Mouse (Mus musculus) embryo, embryonic 10.5 days (tissue): ENCODE data around the gene Asb5.
"Not testable (repeated sequence)": the region's sequence is repeated elsewhere in the genome, so short reads cannot be mapped to it uniquely, and the experiment has no call there.

Experiments
- DNase-seq: peaks from one replicate; pipeline ENCODE4 v3.0.0-alpha.2; 2015; ENCODE audit warnings: low spot score

The Asb5 gene

GRCm38 (mm10) chr8:54529382-54530296 lies at the start of gene Asb5, which contains the start of gene Spcs3:
Asb5 (plus strand) TSS chr8:54529580.
Spcs3 (minus strand) TSS chr8:54529998.
- peak; percentile 97 for DNase-seq

DNA sequence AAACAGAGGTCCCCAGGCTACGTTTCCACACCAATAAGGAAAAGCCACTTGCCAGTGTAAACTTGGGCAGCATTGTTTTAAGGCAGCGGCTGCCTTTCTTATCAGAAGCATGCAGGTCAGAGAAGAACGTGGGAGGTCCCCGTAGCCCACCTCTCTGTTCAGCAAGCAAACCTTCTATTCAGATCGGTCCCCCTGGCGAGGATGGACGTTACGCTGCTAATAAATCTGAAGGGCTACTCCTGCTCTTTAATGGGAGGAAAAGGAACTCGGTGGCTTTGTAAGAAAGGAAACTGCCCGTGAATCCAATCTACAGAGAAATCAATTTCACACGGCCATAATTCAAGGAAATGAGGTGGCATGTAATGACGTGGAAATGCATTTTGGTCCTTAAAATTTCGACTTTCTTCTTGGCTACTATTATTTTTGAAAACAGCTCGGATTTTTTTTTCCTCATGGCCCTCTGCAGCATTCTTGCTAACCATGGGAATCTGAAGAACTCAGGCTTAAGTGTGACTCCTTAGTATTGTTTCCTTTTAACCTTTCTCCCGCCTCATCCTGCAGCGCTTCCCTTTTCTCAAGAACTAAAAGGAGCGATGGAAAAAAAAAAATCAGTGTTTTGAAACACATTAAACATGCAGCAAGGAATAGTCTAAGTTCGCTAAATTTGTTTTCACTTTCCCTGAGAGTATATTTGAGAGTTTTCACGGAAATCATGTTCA lies 42.7 kb upstream of the Asb5 start:
- DNase-seq = peak; percentile 57

DNA sequence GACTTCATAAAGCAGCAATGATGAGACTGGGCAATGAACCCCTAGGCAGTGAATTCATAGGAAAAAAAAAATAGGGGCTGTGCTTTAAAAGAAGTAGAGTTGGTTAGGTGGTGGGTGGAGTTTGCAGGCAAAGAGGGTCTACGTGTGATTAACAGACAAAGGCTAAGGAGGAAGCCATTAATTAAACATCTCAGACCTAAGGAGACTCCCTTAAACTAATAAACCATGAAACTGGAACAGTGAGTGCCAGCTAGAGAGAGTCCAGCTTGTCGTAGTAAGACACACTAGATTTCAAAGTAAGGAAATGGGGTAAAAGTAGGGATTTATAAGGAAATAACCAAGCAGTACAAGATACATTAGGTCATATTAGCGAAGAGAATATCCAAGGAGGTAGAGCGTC lies 40.9 kb upstream of the Asb5 start:
- no peak for DNase-seq

GRCm38 (mm10) chr8:54491057-54491690 lies 38.2 kb upstream of the Asb5 start:
- DNase-seq = peak; percentile 89

DNA sequence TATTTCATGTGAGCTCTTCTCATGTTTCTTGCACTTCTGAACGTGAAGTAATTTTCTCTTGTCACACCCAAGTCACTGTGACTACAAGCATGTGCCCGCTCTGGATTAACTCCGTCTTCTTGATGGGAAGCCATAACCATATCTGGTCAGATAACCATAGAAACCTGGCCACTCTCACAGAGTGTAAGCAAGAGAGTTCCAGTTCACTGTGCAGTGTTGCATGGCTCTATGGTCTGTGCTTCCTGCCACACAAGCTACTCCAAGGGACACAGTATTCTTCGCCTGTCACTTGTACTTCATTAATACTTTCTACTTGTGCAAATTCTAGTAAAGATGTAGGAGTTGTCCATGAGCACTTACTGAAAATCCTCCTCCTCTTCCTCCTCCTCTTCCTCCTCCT lies 37.4 kb upstream of the Asb5 start:
- no peak for DNase-seq

DNA sequence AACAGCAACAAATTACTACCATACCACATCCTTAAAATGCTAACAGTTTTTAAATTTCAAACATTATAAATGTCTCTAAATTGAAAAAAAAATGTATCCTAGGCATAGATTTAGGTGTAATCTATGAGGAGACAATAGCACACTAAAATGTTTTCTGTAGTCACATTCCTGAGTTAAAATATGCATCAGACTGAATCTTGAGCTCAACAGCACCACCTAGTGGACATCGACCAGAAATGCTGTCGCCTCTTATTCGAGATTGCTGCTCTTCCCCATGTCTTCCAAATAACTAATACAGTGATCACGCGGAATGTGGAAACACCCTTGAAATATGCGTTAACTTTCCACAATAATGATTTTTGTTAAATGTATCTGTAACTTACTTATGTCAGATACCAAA lies 36.3 kb upstream of the Asb5 start:
- peak; percentile 89 for DNase-seq

- no peak for DNase-seq
These were observed 35.5 kb upstream of the Asb5 start for GRCm38 (mm10) chr8:54493915-54494314.

- no peak for DNase-seq
These were observed 26.3 kb upstream of the Asb5 start for GRCm38 (mm10) chr8:54503104-54503503.

DNA sequence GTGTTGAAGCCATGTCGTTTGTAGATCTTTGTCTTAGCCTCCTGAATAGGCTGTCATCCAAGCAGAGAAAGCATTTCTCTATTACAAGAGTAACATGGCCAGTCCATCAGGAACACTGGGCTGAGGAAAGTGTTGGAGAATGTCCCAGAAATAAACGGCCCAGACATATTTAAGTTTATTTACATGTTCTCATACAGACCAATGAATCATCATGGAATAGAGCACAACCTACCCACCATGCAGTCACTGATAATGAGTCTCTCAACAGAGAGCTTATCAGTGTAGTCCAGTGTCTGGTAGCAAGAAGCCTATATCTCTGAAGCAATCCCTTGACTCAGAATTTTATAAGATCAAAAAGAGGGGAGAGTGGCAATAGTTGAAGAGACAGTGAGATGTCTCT lies 24.3 kb upstream of the Asb5 start:
- DNase-seq = no peak

DNA sequence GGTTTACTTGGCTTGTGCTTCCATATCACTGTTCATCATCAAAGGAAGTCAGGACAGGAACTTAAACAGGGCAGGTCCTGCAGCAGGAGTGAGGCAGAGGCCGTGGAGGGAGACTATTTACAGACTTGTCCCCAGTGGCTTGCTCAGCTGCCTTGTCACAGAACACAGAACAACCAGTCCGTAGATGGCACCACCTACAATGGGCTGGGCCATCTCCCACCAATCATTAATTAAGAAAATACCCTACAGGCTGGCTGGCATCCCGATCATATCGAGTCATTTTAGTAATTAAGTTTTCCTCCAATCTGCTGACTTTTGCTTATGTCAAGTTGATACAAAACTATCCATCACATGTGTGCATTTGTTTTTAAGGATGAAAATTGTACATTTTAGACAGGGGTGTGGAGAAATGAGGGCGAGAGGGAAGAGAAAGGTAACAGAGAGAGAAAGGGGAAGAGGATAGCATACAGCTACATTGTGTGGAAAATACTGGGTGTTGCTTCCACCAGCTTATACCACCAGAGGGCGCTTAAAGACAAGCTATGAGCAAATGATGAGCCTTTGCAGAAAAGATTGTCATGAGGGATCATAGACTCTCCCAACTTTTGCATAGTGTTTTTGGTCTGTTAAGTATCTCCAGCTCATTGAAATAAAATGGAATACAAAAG lies 21.8 kb upstream of the Asb5 start:
- DNase-seq = peak; percentile 91

DNA sequence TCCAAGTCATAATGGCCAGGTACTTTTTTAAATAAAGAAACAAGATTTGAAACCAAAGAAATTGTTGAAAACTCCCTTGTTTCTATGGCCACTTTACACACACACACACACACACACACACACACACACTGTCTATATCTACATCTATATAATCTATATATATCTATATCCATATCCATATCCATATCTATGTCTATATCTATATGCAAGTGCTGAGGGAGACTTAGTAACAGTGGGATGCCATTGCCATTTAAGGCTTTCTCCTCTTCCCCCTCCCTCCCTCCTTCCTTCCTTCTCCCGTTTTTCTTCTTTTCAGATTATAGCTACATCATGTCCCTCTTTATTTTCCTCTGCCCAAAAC lies 21.3 kb upstream of the Asb5 start:
- no peak for DNase-seq

GRCm38 (mm10) chr8:54508814-54509213 lies 20.6 kb upstream of the Asb5 start:
- no peak for DNase-seq

GRCm38 (mm10) chr8:54509221-54509721 lies 20.1 kb upstream of the Asb5 start:
- DNase-seq = peak; percentile 60

DNA sequence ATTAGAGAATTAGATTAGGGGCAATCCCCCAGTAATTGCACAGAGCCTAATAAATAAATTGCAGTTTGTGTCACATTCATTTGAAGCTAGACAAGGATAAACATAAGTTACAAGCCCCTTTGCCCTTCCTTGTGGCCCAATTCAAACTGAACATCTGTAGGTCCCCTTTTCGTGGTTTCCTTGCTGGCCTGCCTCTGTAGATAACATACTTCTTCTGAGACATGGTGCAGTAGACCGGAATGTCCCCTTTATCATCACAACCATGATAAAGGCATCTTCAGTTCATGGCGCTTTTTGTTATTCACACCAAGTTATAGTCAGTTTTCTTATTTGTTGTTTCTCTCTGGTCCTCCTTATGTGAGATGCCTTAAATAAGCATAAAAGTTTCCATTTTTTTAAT lies 17.6 kb upstream of the Asb5 start:
- no peak for DNase-seq

- DNase-seq = not testable (repeated sequence)
These were observed 17.2 kb upstream of the Asb5 start for GRCm38 (mm10) chr8:54512200-54512599.

GRCm38 (mm10) chr8:54518756-54519460 lies 10.5 kb upstream of the Asb5 start:
- no peak for DNase-seq

DNA sequence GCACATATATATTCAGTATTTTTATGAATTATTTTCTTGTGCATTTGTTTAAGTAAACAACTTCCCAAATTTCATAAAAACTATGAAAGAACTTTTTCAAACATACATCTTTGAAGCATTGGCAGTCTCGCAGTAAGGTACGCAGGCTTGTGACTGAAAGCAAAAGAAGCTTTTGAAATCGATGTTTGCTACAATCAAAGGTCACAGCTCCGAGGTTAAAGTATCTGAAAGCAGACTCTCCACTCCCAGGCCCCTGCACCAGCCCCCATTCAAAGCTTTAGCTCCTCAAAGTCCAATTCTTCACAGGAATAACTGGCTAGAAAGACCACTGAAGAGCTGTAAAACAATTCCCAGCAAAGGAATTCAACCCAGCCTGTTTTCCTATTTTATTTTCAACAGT lies 8.9 kb upstream of the Asb5 start:
- no peak for DNase-seq

DNA sequence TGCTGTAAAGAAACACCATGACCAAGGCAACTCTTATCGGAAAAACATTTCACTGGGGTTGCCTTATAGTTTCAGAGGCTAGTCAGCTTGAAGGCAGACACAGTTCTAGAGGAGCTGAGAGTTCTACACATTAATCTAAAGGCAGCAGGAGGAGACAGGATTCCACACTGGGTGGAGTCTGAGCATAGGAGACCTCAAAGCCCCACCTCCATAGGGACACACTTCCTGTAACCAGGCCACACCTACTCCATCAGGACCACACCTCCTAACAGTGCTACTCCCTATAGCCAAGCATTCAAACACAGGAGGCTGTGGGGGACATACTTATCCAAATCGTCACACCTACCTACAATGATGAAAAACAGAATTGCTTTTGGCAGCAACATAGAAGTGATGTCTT lies 3.8 kb upstream of the Asb5 start:
- DNase-seq = no peak

- no peak for DNase-seq
These were observed 2.7 kb upstream of the Asb5 start for GRCm38 (mm10) chr8:54526700-54527099.

DNA sequence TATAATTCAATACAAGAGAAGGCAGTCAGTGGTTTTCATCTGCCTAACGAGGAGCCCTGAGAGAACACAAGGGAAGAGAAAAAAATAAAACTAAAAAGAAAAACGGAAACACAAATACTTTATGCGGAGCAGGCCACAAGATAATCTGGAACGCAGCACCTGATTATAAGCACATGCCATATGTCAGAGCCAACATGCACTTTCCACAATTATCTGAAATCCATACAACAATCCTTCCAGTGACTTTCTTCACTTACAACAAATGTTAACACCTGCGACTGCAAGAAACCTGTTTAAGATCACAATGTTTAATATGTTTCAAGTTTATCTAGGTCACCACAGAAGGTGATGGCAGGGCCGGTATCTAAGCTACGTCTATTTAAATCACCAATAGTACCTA lies 809 bp upstream of the Asb5 start:
- no peak for DNase-seq

DNA sequence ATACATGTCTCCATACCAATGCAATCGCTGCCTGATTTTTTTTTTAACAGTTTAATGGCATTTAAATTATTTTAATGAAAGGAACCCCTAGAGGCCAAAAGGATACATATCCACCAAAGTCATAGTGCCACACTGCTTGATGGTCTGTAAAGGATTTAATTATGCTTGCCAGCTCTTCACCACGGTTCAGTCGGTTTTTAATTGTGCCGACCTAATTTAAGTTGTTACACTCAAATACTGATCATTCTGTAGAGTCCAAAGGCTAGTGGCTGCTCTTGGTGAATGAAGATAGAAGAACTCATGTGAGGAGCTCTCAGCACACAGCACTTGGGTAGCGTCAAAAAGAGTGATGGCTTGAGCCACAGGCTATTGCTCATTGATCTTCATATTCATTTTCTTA lies 5.8 kb downstream of the Asb5 start:
- no peak for DNase-seq
